Mouse (Mus musculus) lung, postnatal 0 days (tissue): ENCODE results near the gene Dhcr24.

Experiments used
- CTCF ChIP-seq: IDR thresholded peaks from 2 replicates; pipeline ENCODE4 v1.5.1; 2016; ENCODE audit warnings: antibody characterized with exemption, mild to moderate bottlenecking
- EP300 ChIP-seq: IDR thresholded peaks from 2 replicates; pipeline ENCODE4 v1.6.1; 2016; ENCODE audit warnings: antibody characterized with exemption, mild to moderate bottlenecking, control low read depth

GRCm38 (mm10) chr4:106546896-106547295 is 13.9 kb upstream of the Dhcr24 start:
- TF ChIP-seq CTCF (no peak), EP300 (no peak)
